Mouse (Mus musculus) embryo, embryonic 10.5 days (tissue): ENCODE results near the gene Olfr1411.
A peak's percentile ranks its signal among the peaks of the same experiment; 100 is the strongest.

Experiments
- DNase-seq: peaks from one replicate; pipeline ENCODE4 v3.0.0-alpha.2; 2015; ENCODE audit warnings: low spot score

The Olfr1411 gene

DNA sequence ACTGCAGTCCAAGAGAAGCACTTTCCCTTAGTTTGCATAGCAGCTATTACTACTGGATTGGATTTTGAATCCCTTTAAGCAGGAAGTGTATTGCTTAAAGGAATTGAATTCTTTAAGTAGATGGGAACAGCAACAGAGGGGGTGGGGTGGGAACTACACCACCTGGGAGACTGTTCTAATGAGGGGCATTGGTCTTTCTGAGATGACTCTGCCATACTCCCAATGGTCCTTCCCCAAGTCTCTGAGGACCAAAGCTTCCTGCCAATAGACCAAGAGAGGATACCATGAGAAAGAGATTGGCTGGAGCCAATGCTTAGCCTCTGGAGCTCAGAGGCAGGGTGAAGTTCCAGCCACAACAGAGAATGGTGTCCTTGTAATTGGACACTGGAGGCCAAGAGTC is at the start of gene Olfr1411:
TSS of gene Olfr1411 (plus strand) at position 301 of the 400 bp plus-strand sequence.
- DNase-seq: no peak

DNA sequence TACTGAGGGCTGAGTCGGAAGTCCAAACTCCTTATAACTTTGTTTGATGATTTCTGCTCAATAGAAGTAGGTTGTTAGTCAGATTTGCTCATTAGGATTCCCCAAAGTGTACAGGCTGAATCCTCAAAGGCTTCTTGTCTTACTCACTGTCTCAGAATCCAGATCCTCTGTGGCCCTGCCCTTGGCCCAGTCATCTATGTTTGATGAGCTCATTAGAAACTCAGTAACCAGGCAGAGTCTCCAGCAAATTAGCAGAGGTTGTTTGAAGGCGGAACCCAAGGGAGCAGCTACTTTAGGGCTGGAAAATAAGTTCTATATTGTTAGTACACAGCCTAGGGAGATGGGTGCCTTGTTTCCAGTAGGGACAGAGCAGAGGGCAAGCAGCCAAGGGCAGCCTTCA is 48.3 kb upstream of the Olfr1411 start:
- no peak for DNase-seq

DNA sequence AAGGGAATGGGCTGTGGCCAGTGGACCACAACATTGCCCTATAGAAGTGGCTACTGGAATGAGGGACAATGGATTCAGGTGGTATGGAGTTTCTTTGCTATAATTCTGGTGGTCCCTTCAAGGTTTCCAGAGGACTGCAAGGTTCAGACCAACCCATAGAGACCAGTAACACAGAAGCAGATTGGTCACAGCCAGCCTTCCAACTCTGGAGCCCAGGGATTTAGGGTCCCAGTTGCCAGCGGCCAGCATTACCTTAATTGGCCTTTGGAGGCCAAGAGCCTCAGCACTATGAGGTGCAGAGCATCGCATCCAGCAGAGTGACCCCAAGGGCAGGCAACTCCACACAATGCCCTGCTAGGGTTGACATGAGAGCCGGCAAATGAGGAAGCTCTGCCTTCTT is 23.2 kb upstream of the Olfr1411 start, which contains the start of gene Olfr1413:
TSS of gene Olfr1413 (plus strand) at position 301 of the 400 bp plus-strand sequence.
- DNase-seq: no peak

DNA sequence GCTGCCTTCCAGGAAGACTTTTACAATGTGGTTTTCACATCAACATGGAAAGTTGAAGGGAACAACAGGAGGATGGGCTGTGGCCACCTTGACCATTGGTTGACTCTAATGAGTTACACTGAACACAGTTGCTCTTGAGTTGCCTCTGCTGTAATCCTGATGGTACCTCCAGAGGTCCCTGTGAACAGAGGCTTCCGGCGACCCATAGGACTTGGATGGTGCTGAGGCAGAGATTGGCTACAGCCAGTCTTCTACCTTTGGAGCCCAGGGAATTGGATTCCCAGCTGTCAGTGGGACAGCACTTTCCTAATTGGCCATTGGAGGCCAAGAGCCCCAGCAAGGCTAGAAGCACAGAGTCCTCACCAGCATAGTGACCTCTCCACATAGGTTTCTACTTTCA is 8.7 kb upstream of the Olfr1411 start, which contains the start of gene Olfr1412:
TSS of gene Olfr1412 (plus strand) at position 301 of the 400 bp plus-strand sequence.
- no peak for DNase-seq

DNA sequence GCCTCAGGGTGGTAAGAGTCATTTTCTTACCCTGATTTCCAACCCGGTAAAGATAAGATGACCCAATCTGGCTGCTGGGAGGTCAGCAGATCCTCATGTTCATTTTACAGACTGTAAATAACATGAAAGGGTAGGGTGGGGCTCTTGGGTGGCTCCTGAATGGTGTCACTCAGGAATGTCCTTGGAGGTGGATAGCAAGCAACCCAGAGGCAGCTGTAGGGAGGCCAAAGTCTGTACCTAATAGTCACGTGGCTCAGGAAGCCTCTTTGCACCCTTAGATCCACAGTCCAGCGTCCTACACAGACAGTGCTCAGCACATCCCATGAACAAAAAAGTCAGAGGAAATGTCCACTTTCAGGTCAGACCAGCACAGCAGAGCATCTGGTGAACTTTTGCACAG is 1.8 kb downstream of the Olfr1411 start:
- DNase-seq: no peak

DNA sequence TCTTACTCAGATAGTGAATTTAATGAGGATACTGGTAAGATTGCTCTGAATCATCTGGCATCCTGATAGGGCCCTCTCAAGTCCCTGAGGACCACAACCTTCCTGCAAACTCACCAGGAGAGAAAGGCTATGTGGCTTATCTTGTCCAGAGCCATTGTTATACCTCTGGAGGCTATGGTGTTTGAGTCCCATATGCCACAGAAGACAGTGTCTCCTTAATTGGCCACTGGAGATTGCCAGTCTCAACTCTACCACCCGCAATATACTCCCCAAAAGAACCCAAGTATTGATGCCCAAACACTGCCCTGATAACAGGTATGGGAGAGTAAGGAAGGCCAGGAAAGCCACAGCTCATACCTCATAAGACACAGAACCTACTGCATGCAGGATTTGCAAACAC is 11.3 kb downstream of the Olfr1411 start, which contains the start of gene Olfr1410:
TSS of gene Olfr1410 (plus strand) at position 301 of the 400 bp plus-strand sequence.
- no peak for DNase-seq

DNA sequence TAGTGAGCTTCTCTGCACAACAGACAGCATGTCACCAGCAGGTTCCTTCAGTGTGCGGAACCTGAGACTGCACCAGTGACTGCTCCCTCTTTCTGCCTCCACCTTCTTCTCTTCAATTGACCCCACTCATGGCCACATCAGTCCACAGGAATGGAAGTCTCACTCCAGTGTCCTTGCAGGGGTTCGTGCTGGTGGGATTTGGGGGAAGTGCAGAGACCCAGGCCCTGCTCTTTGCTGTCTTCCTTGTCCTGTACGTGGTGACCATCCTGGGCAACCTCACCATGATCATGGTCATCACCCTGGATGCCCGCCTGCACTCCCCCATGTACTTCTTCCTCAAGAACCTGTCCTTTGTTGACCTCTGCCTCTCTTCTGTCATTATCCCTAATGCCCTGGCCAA is 13.5 kb downstream of the Olfr1411 start:
- DNase-seq: no peak

DNA sequence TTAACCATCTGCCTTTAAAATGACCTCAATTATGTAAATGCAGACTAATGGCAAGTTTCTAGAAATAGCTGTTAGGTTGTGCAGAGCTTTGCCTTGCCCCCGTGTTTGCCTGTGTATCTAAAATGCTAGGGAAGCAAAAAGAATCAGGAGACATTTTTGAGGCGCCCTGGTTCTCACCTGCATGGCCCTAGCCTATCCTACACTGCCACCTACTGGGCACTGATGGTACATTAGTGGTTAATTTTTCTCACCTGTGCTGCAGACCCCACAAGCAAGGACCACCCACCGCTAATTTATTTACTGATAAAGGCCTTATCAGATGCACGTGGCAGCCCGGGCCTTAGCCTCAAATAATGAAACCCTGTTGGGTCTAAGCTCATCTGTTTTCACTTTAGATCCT is 16.8 kb downstream of the Olfr1411 start:
- peak; percentile 75 for DNase-seq

DNA sequence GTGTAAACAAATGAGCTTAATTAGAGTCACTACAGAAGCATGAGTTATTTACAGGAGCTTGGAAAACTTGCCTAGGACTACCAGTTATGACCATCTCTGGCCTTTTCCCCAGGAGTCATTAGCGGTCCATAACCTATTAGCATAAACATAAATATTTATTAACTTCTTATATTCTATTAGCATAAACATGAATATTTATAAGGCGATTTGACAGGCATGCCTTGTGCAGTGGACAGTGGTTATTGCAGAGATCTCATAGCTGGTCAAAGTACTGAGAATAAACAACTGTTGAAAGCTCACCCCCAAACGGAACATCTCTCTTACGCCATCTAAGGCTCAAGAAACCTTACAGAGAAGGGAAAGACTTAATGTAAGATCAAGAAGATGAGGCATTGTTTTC is 19.0 kb downstream of the Olfr1411 start:
- no peak for DNase-seq

DNA sequence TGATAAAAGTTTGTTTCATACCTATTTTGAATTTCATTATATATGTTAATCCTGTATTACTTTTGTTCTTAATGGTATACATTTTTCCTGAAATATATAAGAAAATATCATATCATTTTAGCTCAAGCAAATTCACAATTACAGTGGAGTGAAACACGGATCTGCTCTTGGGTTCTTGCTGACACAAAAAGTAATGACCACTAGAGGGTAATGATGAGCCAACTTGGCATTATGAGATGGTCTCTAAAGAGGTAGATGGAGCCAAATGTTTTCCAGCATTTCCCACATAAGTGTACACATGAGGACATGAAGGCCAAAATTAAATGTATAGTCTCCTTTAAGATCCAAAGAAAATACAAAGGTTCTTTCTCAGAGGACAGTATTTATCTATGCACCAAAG is 20.3 kb downstream of the Olfr1411 start:
- peak; percentile 55 for DNase-seq

DNA sequence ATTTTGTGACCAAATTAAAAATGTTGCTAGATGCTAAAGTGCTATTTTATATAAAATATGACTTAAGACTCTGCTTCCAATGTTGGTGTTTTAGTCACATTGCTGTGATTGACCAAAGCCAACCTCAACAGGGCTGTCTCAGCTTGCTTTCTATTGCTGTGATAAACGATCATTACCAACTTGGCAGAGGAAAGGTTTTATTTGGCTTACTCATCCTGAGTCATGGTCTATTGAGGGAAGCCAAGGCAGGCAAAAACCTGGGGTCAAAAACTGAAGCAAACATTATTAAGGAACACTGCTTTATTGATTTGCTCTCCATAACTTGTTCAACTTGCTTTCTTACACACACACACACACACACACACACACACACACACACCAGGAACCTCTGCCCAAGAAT is 21.8 kb downstream of the Olfr1411 start:
- DNase-seq: no peak

DNA sequence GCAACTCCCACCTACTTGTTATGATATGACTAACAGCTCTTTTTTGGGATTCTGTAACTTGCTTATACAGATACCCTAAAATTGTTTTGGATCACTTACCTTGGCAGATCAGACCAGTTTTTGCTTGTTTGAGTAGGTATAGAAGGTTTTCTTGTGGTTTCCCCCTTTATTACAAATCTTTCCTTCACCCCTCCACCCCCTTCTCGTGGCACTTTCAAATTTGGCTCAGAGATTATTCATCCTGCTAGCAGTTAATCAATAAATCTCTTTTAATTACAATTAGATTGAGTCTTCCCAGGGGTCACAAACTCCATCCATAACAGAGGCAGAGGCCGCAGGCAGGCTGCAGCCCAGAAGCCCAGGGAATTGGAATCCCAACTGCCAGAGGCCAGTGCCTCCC is 23.3 kb downstream of the Olfr1411 start, which contains the start of gene Olfr12:
TSS of gene Olfr12 (plus strand) at position 301 of the 400 bp plus-strand sequence.
- no peak for DNase-seq

DNA sequence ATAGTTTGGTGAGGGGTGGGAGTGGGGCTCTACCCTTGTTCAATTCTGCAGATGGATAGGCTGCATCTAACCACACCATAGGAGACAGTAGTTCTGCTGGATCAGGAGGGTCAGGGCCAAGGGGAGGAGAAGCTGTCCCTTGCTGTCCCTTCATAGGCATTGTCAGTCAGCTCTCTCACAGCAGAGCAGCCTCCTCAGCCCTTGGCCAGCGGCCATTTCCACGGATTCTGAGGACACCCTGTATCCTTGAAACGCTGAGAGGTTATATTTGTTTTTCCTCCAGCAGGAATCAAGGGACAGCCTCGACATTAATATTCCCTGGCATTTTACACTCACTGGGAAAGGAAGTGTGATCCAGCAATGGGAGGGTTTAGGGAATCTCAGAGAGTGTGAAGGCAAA is 24.1 kb downstream of the Olfr1411 start:
- no peak for DNase-seq

DNA sequence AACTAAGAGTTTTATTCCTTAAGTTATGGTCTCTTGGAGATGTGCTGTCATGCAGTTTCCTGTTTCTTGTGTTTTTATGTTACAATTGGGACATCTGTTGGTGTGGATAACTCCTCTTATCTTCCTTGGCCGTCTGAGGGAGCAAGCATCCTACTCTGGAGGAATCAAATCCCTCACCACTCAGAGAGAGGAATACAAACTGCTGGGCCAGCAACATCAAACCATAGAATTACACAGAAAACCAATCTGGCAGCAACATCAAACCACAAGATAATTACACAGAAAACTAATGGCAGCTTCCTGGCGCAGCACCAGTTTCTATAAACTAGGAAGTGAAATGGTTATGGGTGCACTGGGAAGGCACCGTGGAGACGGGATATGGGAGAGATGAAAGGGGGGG is 34.0 kb downstream of the Olfr1411 start:
- DNase-seq: no peak

DNA sequence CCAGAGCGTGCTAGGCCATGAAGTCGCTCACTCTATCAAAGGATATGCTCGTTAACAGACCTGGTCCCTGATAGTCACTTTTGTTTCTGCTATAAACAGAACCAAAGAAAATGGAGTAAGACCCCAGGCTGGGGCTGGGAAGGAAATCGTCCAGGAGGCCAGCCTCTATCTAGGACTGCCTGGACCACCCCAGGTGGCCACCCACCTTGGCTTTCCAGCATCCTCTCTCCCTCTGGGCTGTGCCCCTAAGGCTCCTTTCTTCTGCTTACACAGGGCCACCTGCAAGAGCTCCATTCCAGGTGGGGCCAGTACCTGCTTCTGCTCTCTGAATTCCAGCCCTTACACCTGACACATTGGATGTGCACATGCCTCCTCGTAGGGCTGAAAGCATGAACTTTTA is 38.0 kb downstream of the Olfr1411 start:
- DNase-seq: no peak

DNA sequence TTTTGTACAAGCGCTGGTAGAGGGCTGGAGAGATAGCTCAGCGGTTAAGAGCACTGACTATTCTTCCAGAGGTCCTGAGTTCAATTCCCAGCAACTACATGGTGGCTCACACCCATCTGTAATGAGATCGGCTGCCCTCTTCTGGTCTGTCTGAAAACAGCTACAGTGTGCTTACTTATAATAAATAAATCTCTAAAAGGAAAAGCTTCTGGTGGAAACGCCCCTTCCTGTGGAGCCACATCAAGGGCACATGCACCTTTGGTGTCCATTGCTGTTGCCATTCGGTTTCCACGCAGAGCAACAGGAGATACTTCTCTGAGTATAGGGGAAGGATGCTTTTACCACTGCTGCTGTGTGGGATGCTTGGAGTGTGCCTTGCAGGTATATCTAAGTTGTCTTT is 38.7 kb downstream of the Olfr1411 start:
- no peak for DNase-seq

DNA sequence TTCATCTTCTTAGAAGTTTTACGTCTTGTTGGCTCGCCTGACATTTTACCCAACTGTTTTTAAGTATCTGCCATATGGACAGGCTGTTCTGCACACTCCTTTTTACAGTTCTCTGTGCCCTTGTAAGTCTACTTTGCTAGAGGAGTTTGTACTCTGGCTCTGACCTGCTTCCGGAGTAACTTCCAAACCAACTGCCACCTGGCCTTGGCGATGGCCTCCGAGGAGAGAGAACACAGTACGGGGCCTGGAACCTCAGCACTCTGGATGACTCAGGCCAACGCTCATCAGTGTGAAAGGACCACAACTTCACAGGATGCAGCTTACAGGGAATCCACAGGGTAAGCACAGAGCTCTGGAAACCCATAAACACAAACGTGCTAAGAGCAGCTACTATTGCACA is 39.5 kb downstream of the Olfr1411 start:
- no peak for DNase-seq

DNA sequence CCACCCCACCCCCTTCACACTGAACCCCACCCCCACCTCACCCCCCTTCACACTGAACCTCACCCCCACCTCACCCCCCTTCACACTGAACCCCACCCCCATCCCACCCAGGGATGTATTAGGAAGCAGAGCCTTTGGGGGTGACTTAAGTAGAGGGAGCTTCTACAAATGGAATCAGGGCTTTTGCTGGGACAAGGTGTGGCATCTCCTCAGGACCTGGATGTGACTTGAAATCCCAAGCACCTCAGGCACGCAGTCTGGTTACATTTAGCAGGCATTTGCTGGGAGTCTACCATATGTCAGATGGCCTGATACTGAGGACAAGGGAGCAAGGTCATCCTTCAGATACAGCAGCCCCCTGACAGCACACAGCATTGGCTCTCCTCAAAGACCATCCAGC is 40.4 kb downstream of the Olfr1411 start:
- no peak for DNase-seq

DNA sequence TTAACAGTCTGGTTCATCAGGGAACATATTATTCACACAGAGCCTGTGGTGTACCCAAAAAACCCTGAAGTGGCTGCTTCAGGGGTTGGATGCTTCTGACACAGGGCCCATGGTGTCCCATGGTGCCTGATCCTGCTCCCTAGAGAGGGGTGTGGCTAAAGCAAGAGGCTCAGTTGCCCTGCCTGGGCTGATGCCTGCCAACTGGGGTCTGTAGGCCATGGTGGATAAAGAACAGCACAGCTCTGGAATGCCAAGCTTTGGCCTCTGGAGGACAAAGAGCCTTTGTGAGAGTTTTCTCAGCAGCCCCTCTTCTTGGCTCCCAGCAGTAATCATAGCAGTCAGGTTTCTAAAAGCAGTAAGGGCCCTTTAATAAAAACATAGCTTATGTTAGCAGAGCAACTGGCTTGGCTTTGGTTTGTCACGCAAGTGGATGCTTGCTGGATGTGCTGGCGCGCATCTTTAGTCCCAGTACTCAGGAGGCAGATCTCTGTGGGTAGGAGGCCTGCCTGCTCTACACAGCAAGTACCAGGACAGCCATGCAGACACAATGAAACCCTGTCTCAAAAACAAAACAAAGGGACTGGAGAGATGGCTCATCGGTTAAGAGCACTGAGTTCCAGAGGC is 40.9 kb downstream of the Olfr1411 start:
- DNase-seq: peak; percentile 24

DNA sequence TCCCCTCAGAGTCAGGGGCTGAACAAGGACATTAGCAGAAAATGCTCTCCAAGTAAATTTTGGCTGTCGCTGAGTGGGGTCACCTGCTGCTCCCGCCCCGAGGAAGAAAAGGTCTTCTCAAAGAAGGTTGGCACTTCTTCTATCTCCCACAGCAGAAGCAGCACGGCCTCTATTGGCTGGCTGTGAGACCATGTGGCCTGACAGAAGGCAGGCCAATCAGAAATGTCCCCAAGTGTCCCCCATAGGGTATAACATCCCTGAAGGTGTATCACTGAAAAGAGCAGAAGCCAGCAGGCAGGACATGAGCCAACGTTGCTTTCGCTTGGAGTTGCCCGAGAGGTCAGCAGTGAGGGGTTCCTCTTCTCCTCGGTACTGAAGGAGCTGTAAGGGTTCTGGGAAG is 41.8 kb downstream of the Olfr1411 start:
- DNase-seq: no peak

DNA sequence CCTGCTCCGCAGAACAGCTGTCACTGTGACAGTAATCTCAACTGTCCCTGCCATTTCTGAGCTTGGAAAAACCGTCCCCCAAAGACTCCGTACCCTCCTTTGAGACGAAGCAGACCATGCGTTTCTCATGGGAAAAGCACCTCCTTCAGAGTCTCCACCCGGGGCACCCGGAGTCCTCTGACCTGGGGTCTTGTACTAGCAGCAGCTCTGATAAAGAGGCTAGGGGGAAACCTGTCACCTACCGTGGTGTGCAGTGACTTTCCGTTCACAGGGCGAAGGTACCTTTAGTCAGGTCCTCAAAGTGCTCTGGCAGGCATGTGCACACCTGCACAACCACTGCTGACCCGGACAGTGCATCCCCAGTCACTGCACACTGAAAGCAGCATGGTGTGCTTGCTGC is 42.5 kb downstream of the Olfr1411 start:
- DNase-seq: no peak

DNA sequence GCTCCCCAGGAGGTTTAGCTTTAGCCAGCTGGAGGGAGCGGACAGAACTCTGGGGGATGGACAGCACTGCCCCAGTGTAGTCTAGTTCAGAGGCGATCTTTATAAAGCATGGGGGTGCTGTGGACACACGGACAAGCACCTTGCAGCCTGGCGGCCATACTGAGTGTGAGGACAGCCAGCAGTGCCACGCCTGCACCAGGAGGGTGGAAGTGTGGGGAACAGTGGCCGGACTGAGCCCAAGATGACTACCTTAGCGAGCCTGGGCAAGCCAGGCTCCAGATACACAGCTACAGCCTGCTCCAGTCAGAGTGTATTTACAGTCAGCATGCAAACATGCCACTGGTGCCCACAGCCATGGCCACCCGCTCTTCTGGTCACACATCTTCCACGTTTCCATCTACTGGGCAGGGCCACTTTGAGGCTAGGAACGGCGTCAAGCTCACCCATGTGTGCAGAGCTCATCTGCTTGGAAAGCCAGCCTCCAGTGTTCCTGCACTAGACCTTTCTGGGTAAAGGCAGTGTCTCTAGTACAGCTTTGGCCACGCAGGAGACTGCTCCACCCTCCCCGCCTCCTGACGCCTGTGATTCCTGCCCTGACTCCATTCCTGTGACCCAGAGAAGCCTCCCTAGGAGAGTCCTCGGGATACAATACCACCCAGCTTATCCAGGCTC is 43.4 kb downstream of the Olfr1411 start:
- no peak for DNase-seq

DNA sequence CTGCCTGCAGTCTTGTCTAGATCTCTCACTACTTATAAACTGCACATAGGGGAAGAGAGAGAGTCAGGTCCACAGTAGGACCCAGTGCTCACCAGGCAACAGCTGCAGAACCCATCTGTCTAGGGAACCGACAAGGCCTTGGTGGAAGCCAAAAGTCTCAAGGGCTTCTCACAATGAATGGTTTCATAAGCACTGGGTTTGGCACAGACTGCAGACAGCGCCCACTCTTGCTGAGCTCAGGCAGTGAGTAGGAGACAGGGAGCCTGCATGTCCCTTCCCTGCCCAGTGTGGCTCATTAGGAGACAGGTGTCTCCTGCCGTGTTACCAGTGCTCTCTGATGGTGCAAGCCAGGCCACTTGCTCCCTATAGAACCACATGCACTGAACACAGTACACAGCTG is 44.0 kb downstream of the Olfr1411 start:
- no peak for DNase-seq

DNA sequence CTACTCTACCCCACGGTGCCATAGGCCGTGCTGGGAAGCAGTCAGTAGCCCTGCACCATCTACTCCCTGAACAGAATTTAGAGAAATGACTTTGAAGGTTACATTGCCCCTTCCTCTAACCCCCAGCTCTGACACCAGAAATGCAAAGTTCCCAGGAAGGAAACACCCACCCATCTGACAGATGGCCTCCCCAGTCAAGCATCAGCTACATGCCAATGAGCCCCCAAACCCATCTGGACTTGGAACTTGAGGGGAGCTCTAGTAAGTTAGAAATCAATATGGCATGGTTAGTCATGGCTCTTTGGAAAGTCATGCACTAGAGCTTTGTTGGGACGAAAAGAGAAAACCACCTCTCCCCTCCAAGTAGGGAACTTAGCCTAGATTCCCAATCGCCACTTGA is 44.5 kb downstream of the Olfr1411 start:
- DNase-seq: no peak
